Comparison of ENCODE assay signal across 1 mouse cellular context in the genomic region with DNA sequence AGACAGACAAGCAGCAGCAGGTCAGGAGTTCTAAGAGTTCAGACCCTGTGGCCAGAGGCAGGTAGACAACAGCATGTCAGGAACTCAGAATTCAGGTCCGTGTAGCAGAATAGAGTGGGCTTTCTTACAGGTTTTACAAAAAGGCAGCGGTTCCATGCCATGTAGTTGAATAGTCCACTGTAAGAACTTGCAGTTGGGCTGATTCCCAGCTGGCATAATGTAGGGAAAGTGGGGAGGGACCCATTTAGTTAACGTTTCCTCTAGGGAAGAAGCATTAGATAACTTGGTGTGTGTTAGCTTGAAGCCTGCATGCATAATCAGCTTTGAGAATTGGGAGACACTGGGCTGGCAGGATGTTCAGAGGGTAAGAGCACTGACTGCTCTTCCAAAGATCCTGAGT.
TF ChIP-seq lines count a peak whose summit lies in the region.

No protein-coding gene starts in this region.

TF ChIP-seq in myocyte, 11 proteins besides CTCF, POLR2A, EP300 and RAD21 (continued from another document):
- TF ChIP-seq USF1 (IDR thresholded peaks at IDR 0.05; ENCODE audit: low read depth): no peak
- TF ChIP-seq REST (IDR thresholded peaks at IDR 0.05; ENCODE audit: insufficient read depth, insufficient read length): no peak
- no peak for TF ChIP-seq TCF3 (IDR thresholded peaks at IDR 0.05; ENCODE audit: insufficient read length, low read depth)
